Mouse (Mus musculus): ENCODE measurements around the gene Uchl5.

The Uchl5 gene

DNA sequence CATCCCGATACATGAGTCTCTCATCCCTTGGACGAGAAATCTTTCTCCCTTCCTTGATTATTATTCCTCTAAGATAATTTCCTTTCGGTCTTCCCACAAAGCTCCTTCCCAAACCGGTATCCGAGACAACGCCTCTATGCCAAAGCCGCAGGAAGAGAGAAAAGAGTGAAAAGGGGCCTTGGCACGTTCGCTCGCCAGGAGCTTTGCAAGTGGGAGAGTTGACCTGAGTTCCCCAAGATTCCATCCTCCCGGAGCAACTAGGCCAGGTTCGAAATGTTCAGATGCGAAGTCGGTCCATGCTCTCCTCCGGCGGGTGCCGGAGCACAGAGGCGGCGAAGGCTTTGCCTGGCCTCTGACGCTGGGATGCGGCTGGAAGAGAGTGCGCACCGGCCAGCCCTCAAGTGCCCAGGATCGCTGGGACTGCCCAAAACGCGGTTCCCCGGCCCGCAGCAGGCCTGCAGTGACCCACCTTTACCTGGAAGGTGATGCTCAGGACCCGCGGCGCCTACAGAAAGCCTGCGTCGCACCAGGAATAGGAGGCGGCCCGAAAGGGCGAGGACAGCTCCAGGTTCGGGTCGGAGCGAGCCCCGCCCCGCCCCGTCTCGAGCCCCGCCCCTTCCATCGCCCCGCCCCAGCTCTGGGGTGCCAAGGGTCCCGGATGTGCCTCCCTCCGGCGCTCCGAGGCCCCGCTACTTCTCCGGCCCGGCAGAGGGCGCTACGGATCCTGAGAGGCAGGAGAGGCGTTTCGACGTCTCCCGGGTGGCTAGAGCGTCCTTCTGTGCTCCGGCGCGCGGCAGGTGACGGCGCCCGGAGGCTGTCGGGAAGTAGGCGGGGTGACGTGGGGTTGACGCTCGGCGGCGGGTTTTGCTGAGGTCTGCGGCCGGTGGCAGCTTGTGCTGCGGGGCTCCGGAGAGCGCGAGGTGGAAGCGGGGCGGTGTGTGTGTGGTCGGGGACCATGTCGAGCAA is at the start of gene Uchl5, which contains the start of gene Trove2:
Gene Uchl5, plus strand, starts transcription at position 827 of the 966 bp plus-strand sequence.
Gene Trove2, minus strand, starts transcription at position 623 of the 966 bp plus-strand sequence.
- CTCF ChIA-PET = interaction anchor here (0.6 to 0.7 kb wide), 3 partner anchors 21 to 148 kb away, joined by 3 read pairs; no protein-coding TSS in a partner anchor

DNA sequence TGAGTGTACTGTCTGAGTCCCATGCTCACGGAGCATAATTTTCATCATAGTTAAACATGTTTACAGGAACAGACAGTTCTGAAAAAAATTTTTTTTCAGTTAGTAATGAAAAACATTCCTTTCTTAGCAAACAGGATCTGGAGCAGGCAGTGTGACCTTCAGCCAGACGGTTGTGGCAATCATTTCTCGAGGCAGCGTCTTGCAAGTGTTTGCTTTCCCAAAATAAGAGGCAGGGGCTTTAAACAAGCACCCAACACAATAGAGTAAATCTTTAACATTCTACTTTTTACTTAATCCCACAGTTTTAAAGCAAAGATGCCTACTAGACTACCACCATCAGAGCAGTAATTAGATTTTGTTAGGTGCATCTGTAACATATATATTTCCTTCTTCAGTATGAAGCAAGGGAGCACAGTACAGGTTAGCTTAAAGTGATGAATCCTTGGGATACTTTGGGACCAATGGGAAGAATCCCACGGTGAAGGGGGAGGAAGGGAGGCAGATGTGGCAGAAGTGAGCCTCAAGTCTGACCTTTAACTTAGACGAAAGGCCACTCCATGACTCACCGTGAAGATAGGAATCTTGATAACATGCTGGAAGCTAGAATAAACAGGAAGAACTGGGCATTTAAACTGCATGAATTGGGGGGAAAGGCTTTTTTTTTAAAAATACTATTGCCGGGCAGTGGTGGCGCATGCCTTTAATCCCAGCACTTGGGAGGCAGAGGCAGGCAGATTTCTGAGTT is 49.2 kb upstream of the Uchl5 start:
- CTCF ChIA-PET = interaction anchor here (0.6 kb wide), 1 partner anchor 13 kb away, joined by 3 read pairs; no protein-coding TSS in a partner anchor

DNA sequence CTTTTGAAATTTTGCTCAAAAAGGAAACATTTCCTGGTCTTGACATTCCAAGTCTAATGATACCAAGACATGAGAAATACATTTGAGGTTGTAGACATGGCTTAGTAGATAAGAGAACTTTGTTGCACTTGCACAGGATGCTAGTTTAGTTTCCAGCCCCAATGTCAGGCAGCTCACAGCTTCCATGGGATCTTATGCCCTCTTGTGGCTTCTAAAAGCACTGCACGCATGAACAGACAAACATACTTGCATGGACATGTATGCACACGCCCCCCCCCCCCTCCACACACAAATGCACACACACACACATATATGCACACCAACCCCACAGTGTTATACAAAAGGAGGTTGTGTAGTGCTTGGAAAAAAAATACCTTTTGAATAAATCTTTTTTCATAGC is 46.2 kb upstream of the Uchl5 start:
- CTCF ChIA-PET = no interaction called here

DNA sequence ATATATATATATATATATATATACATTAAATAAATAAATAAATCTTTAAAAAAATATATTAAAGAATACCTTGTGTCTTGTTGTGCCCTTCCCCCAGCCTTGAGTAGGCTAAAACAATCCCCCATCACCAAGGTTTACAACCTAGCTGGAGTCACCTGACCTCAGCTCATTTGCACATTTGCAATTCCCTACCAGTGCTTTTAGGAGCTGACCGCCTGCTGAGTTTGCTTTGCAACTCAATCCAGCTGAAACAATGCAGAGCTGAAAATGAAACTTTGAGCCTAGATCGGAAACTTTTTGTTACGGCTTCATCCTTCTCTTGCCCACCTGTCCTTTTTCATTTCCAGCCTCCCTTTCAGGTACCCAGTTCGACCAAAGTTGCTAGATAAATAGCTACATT is 45.4 kb upstream of the Uchl5 start:
- CTCF ChIA-PET = no interaction called here

DNA sequence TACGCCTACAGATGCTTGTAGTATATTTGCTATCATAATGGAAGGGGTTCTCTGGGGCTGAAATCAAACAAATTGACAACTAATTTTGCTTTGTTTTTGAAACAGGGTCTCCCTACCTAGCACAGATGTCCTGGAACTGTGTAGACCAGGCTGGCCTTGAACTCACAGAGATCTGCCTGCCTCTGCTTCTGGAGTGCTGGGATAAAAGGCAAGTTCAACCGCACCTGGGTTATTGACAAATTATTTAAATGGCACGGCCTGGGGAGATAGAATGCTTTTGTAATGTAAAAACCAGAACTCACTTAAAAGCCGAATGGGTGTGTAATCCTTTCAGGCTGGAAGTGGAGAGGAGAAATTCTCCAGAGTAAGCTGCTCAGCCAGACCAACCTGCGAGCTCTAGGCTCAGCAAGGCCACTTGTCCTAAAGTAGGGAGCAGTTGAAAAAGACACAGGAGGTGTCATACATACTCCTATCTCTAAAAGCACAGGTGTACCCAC is 43.1 kb upstream of the Uchl5 start:
- CTCF ChIA-PET = no interaction called here

DNA sequence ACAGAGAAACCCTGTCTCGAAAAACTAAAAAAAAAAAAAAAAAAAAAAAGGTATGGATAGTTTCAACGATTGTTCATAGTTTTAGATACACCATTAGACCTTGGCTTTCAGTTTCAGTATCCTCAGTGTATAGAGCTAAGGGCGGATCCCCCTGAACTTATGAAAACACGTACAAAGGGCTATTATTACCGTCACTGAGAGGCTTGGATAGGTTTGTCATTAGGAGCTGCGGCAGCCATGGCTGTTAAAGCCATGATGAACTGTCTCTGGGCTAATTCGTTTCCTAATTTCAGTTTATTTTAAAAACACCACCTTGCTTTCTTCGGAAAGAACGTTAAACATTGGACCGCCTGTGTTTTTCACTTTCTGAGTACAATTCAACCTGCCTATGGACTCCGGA is 38.3 kb upstream of the Uchl5 start:
- CTCF ChIA-PET = interaction anchor here (0.6 kb wide), 1 partner anchor 16 kb away, joined by 3 read pairs; no protein-coding TSS in a partner anchor

DNA sequence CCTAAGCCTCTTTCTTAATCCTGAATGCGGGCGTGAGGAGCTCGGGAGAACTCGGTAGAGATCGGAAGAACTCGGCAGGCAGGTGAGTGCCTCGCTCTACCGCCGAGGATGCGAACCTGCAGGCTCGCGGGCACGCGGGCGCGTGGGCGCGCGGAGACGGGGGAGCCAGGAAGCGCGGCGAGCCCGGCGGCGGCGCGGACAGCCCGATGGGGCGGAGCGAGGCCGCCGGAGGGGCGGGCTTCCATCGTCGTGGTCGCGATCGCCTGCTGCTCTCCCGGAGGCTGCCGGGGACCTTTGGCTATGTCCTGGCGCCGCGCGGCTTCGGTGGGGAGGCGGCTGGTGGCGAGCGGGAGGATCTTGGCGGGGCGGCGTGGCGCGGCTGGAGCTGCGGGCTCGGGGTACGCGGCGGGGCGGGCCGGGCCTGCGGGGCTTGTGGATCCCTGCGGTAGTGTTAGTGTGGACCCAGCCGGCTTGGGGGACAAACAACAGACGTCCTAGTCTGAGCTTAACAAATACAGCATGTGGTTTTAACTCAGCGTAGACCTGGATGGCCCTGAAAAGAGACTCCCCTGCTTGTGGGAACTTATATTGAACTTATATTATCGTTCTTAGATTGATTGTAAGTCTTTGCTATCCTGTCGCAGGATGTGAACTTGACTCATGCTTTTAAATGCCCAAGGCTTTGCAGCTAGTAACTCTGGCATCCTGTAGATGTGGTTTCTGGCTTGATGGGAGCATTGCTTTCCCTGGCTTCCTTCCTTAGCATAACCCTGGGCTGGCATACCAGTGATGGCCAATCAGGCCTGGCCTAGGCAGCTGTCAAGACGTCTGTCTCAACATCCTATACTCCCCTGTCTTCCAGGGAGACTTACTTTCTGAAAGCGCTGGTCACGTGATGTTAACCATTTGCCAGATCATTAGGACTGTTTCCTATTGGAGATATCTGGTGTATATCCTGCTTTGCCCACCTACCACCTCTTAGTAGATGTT is 37.4 kb upstream of the Uchl5 start:
- CTCF ChIA-PET = interaction anchor here (0.6 to 1.0 kb wide), 2 partner anchors 17 to 36 kb away, joined by 3 to 4 read pairs; no protein-coding TSS in a partner anchor

DNA sequence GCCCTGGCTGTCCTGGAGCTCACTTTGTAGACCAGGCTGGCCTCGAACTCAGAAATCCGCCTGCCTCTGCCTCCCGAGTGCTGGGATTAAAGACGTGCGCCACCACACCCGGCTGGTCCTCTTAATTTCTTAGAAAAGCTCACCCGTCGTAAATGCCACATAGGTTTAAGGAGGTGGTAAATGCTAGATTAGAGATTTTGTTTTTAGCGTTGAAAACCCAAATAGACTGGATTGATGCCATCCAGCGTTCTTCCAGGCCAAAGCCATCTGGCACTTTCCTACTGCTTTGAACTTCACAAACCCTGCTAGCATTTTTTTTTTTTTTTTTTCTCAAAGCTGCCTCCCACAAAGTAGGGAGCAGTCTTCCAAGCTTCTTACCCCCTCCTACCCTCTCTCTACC is 36.5 kb upstream of the Uchl5 start:
- CTCF ChIA-PET = interaction anchor here (0.6 to 1.0 kb wide), 5 partner anchors 13 to 39 kb away, joined by 3 to 4 read pairs (median 3); no protein-coding TSS in a partner anchor

DNA sequence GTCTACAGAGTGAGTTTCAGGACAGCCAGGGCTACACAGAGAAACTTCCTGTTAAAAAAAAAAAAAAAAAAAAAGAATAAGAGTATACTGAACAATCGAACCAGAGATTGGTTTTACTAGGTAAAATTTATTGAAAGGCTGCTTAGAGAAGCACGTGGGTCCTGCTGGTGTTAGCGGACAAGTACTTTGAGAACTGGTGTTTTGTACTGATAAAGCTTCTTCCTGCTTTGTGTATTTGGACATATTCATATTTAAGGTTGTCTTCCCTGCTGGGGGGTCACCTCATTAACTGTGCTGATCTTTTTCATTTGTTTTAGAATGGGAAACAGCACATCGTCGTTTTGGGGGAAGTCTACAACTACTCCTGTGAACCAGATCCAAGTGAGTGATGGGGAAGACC is 35.7 kb upstream of the Uchl5 start:
- CTCF ChIA-PET = interaction anchor here (0.6 to 0.7 kb wide), 5 partner anchors 14 to 982 kb away, joined by 3 read pairs; no protein-coding TSS in a partner anchor

DNA sequence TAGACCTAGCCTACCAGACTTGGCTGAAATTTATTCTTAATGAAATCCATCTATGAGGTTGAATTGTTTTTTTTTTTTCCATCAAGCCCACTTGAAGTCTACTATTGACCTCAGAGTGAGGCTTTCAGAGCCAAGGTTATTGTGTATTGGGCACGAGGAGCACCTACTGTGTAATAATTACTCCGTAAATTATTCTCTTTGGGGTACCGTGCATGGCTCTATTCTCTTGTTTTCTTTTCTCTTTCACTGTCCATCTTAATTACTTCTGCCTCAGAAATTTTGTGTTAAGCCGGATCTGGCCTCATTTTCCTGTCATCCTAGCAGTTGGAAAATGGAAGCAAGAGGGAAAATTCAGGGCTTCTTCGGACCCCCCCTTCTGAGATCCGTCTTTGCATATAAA is 34.9 kb upstream of the Uchl5 start:
- CTCF ChIA-PET = interaction anchor here (0.7 kb wide), 1 partner anchor 981 kb away, joined by 3 read pairs; no protein-coding TSS in a partner anchor

DNA sequence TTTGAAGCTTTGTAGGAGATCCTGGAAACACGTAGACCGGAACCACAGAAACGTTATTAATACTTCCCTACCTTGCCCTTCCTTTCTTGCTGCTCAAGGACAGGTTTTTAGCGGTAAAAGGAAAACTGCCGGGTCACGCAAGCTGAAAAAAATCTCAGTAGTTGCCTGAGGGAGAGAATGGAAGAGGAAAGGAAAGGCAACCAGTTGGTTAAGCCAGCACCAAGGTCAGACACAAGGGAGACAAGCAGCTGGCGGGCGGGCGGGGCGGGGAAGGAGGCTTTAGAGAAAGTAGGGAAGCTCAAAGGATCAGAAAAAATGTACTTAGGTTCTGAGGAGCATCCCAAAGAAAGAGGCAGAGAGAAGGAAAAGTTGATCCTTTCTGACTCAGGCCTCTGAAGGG is 31.2 kb upstream of the Uchl5 start:
- CTCF ChIA-PET = no interaction called here

DNA sequence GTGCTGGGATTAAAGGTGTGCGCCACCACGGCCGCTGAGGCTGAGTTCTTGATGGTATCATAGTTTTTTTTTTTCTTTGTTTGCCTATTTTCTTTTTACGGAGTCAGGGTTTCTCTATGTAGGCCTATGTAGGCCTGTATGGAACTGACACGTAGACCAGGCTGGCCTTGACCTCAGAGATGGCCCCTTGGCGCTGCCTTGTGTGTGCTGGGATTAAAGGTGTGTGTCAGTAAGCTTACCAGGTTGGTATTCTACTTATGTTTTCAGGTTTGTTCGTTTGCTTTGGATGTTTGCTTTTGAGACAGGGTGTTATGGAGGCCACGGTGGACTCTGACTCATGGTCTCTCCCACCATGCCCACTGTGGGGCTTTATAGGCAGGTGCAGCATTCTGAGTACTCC is 14.9 kb upstream of the Uchl5 start:
- CTCF ChIA-PET = no interaction called here

DNA sequence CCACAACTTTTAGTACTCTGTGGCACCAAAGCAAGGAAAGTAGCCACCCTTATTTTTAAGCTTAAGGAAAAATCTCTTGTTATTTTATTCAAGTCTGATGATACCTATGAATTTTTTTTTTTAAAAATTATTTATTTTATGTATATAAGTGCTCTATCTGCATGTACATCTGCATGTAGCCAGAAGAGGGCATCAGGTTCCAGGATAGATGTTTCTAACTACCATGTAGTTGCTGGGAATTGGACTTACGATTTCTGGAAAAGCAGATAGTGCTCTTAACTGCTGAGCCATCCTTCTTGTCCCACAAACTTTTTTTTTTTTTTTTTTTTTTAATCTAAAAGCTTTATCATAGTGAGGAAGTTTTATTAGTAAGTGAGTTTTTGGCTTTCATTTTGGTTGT is 12.6 kb upstream of the Uchl5 start:
- CTCF ChIA-PET = no interaction called here

DNA sequence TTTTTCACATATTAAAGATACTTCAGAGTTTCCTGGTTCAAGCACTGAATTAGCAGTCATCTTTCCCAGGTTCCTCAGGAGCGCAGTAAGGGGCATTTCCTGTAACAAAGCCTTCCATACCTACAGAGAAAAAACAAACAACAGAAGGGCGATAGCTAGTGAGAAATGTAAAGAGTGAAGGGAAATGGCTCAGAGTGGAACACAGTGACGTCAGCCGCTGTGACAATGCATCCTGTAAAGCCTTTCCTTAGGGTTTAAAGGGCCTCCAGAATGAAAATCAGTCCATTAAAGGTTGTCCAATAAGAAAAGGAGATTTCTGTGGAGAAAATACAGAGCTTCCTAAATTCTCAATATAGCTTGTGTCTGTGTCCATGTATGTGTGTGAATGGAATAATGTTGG is 11.3 kb upstream of the Uchl5 start:
- CTCF ChIA-PET = no interaction called here

DNA sequence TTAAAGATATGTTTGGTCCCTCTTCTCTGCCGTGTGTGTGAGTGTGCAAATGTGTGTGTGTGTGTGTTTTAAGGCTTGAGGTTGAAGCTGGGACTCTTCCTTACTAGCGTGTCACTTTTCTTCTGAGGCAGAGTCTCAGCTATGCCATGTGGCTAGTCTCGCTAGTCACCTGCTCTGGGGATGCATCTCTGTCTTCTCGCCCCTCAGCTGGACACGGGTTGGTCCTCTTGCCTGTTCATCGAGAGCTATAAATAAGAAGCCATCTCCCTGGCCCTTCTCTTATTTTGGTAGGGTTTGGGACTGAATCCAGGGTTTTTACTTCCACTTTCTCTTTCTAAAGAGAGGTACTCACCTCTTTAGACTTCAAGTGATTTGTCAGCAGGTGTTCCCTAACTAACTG is 10.8 kb upstream of the Uchl5 start:
- CTCF ChIA-PET = no interaction called here

DNA sequence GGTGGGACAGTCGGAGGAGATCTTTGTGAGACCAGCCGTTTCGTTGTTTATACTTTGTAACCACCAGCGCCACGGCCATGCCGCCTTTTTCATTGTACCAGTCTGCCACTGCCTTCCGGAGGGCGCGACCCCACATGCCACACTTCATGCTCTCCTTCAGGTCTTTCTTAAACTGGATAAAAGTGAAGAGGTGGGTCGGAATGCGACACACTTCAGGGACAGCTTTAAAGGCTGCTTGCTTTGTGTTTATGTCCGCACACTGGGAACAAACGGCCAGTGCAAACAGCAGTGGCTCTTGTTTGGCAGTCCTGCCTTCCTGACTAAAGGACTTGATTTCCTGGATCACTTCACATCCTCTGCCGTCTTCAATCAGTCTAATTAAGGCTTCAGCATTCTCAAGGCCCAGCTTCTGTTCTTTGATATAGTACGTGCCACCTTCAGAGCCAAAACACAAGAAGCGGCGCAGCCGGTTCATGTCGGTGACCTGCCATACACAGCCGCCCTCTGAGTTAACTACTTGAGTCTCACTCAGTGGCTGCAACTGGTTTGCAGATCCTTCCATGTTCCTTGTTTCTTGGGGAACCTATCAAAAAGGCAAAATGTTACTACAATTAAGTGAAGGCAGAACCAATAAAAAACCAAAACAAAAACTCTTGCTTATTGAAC is 6.5 kb upstream of the Uchl5 start:
- CTCF ChIA-PET = no interaction called here

DNA sequence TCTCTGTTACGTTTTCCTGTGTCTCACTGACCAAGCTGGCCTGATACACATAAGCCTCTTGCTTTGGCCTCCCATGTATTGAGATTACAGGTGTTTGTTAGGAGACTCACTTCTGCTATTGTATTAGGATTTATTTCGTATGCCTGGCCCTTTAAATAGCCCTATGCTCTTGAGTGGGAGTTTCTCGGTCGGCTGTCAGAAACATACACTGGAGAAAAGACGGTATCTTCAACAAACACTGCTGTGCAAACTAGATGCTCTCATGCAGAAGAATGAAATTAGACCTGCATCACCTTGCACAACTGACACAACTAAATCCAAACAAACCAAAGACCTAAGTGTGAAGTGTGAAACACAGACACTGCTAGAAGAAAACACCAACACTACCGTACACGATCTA is 4.0 kb upstream of the Uchl5 start:
- CTCF ChIA-PET = no interaction called here

DNA sequence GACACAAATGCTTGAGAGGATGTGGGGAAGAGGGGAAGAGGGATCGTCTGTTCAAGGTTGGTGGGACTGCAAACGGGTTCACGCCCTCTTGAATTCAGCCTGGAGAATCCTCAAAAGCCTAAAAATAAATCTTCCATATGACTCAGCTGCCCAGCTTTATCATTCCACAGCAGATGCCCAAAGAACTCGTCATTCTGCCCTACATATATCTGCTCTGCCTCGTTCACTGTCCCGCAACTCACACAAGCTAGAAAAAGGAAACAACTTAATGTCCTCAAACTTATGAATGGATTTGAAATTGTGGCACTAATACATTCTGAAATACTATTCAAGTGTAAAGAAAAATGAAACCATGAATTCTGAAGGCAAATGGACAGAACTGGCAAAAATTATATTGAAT is 3.2 kb upstream of the Uchl5 start:
- CTCF ChIA-PET = no interaction called here

DNA sequence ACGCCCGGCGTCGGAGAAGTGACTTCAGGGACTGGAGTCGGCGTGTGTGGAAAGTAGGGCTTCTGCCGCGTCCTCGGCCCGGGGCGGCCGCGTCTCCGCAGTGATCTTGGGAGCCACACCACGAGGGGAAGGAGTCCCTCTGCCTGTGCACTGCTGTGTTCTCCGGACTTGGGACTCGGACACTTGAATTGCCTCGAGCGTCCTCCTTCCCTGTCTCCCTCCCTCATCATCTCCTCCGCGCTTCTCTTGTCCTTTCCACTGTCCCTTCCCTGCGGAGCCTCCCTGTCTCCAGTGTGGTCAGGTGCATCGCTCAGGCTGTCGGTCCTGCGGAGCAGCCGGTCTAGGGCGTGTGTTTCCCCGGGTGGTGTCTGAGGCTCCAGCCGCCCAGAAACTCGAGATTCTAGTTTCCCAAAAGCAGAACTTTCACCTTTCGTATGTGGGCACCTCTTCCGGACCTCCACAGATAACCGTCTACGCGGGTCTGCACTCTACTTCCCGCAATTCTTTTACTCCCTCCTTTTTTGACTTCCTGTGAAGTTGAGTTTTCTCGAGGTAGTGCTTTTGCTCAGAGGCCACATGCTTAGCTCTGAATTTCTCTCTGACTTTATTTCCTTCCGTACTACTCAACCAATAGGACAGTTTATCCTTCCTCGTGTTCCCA is 616 bp downstream of the Uchl5 start:
- CTCF ChIA-PET = interaction anchor here (0.6 kb wide), 1 partner anchor 154 kb away, joined by 5 read pairs; no protein-coding TSS in a partner anchor
